Mouse (Mus musculus) adrenal gland, adult 18-20 months (tissue): Measurements from ENCODE around the gene Fhl1. TPM values are rescaled to one million over a fixed set of nuclear protein-coding genes. Genes with fewer than 3 reads are reported as not detected.

ENCODE experiments used
- DNase-seq, 2 experiments: peaks; one replicate each; pipeline ENCODE4 v3.0.0; 2021 to 2022; ENCODE audit warnings: low spot score in 2 of 2
- total RNA-seq, 2 experiments: library from RNA; stranded (reverse); gene quantifications; 1 replicate in 1 of 2; 2 replicates in 1 of 2; pipeline ENCODE4 v1.2.3; 2021

The Fhl1 gene
- total RNA-seq, 2 experiments from 2014 or later, result 33.5 to 87.9 TPM

DNA sequence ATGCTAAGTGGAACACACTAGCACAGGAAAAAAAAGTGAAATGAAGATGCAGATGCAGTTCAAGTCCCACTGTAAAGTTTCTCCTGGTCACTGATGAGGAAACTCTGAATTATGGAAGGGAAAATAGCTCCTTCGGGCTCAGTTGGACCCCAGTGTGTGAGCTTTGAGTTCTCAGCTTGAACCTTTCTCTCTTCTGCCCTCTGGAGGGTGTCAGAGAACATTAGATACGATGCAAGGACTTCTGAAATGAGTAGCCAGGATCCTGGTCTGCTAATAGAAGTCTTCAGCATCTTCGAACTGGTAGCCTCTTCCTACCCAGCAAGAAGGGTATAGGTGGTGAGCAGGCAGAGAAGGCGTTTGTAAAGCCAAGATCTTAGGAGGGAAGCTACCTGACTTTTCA, 19.9 kb downstream of the Fhl1 start:
- no peak for DNase-seq

DNA sequence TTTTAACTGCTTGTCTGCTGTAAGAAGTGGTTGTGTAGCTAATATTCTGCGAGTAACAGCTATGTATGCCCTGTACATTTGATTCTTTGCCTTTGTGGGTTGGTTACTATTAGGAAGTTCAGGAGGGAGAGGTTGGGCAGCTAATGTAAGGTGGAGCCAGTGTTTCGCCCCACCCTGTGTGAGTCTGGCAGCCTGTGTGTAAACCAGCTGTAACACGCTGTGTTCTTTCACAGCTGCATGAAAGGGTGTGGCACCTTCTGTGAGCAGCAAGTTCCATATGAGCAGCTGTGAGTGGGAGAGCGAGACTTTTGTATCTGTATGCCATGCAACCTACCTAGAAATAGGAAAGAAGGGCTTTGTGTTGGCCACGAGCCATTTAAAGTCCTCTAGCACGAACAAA, 20.6 kb downstream of the Fhl1 start:
- no peak for DNase-seq

DNA sequence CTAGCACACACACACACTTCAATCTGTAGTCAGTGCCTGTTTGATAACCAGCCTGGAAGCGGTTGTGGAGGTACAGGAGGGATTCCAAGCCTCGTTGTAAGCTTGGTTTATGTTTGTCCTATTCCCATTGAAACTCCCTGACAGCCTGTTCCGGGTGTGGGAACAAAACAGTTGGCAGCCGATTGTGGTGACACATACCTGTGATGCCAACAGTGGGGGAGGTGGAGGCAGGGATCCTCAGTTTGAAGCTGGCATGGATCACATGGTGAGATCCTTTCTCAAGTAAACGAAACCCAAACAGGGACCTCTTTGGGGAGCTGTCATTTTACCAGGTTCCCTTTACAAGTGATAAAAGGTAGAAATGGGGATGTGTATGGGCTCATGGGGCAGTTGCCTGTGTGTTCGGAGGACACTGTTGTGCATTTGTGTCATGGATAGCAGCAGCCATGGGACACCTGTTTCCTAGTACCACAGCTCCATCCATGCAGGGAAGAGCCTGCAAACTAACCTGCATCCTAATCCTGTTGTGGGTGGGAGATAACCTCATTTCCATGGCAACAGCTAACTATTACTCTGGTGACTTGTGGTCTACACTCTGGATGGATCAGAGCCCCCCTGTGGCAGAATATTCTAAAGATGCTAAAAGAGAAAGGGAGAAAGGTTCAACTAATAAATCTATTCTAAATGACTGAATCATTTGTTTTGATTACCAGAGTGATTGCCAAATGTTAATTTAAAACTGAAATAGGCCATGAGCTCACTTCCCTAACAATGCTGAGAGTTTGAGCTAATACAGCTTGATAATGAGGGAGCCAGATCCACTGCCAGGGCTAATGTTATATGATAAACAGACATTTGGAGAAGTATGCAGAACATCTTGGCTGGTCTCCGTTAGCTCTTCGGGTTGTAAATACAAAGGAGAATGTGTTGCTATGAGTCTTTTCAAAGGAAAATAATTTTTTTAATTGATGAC, 22.0 kb downstream of the Fhl1 start:
- DNase-seq, result no peak

DNA sequence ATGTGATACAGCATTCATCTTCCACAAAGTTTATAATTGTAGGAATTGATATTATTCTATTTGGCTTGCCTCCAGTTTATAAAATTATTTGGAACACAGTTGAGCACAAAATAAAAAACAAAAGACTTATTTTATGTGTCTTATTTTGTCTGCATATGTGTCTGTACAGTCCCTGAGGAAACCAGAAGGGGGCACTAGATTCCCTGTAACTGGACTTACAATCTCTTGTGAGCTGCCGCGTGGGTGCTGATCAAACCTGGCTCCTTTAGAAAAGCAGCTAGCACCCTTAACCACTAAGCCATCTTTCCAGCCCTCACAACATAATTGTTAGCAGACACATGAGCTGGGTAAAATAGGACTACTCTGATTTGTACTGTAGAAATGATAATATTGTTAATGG, 24.1 kb downstream of the Fhl1 start:
- DNase-seq, result peak in 1 of 2 experiments; percentile 6

- DNase-seq, result no peak
Measured at GRCm38 (mm10) chrX:56756352-56756751, 24.8 kb downstream of the Fhl1 start.

DNA sequence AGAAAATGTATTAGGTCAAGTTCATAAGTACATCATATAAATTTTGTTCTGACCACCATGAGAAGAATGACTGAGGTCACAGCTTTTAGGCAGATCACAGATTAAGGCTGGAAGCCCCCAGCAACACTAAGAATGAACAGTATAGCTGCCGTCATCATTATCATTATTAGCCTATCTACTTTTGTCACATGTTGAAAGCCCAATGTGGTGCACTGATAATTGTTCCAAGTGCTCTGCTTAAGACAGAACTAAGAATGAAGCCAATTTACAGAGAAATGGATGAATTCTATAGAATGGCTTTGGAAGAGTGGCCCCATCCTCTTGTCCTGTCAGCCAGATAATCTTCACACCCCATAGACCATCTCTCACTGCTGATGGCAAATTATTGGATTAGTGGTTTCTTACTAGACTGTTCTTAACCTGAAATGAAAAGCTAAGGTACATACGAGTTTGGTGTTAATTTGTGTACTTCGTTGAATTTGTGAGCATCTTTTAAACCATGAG, 28.7 kb downstream of the Fhl1 start:
- no peak for DNase-seq

GRCm38 (mm10) chrX:56769838-56770237, 38.3 kb downstream of the Fhl1 start:
- no peak for DNase-seq

GRCm38 (mm10) chrX:56771751-56772150, 40.2 kb downstream of the Fhl1 start:
- DNase-seq, result no peak

GRCm38 (mm10) chrX:56773329-56773728, 41.7 kb downstream of the Fhl1 start:
- no peak for DNase-seq

DNA sequence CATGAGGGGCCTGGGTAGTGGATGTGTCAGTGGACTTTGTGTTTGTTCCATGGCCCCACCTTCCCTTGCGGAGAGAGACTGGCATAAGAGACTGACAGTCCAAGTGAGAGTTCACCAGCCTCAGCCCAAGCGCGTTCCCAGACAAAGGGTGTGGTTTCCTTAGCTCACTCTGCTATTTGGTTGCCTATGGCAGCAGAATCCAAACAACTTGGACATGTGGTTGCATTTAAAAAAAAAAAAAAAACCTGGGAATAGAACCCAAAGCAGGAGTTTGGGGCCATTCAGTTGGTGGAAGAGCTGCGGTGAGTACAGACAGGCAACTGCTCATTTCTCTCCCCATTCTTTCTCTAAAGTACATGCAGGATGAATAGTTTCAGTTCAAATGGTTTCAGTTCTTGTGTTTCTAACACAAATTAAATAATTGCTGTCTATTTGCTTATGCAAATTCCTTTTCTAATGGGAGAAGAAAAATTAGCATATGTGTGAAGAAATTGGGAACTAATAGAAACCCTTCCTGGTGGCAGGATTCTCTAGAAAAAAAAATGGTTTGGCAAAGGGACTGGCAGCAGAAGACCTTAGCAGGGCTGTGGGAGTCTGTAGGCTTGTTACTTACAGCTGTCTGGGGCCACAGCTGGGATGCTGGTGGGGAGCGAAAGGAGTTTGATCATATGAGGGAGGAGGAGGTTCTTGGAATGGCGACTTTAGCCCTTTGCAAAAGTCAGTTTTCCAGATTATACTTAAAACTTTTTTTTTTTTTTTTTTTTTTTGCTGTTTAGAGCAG, 54.9 kb downstream of the Fhl1 start:
- DNase-seq, result no peak

GRCm38 (mm10) chrX:56787486-56787885, 55.9 kb downstream of the Fhl1 start:
- DNase-seq, result no peak

GRCm38 (mm10) chrX:56790591-56790990, 59.0 kb downstream of the Fhl1 start:
- DNase-seq, result no peak

DNA sequence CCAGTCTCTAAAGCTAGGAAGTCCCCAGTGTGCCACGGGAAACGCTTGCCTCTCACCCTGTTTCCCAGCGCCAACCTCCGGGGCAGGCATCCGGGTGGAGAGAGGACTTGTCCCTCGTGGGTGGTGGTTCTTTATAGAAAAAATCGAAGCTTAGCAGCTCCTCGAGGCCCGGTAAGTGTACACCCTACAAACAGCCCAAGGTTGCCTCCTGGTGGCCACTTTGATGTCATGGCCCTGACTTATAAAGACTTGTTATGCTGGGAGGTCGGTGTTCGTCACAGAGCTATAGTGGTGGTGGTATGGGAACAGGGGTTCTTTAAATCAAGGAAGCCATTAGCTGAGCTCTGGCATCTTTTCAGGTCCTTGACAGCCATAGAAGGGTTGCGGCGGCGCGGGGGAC, 59.7 kb downstream of the Fhl1 start:
- DNase-seq, result peak; percentile 28 to 43

- DNase-seq, result peak in 1 of 2 experiments; percentile 19
Measured at GRCm38 (mm10) chrX:56821765-56822603, 90.4 kb downstream of the Fhl1 start, which contains the start of gene Map7d3. TSS of gene Map7d3 (minus strand) at chrX:56822326.

DNA sequence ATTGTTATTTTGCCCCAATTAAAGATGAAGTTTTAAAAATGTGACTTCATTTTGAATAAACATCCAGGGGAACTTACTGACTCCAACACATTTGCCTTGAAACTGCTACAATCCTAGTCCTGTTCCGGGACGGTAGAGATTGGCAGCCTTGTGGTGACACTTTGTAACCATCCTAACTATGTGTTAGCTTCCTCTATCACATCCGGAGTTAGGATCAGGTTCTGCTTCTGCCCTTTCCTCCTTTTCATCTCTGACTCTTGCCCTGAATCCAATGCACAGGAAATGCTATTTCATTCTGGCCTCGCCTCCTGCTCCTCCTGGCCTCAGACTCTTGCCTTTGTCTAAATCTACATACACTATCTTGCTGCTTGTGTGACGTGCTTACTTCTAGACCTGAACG, 95.9 kb downstream of the Fhl1 start:
- DNase-seq, result no peak

- DNase-seq, result no peak
Measured at GRCm38 (mm10) chrX:56835842-56836241, 104.3 kb downstream of the Fhl1 start.

- DNase-seq, result peak; percentile 3 to 18
Measured at GRCm38 (mm10) chrX:56839369-56839768, 107.8 kb downstream of the Fhl1 start.

DNA sequence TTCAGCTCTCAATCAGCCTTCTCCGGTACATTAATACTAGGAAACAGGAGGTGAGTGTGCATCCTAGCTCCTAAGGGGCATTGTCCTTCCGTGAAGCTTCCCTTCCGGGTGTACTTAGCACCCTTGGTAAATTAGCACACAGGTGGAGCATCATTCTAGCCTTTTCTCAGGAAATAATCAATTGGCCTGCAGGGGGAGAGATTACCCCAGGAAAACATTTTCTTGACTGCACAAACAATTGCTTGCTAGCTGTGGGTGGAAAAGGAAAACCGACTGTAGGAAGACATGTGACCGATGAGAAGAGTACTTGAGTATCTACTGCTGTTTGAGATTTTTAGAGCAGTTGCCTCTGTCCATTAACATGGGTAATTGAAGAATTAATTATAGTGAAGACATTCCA, 109.7 kb downstream of the Fhl1 start:
- no peak for DNase-seq
